Comparison of ENCODE assay signal across 8 mouse cellular contexts in genomic region chr2:155673546-155673945, GRCm38 (mm10). TPM values are rescaled to one million over a fixed set of nuclear protein-coding genes. Genes with fewer than 3 reads are reported as not detected.
DNase-seq lines count a peak whose midpoint lies in the region; ATAC-seq and TF ChIP-seq lines count a peak whose summit lies in the region.

No protein-coding gene starts in this region.

- H3K4me2 ChIP-seq in neural tube, embryonic 15.5 days = no peak overlapping the region
- no peak overlapping the region for H3K4me2 ChIP-seq in lung, embryonic 14.5 days

- 24% methylated on average over 2 of the region's 2 CpGs for WGBS in neural tube, embryonic 15.5 days
- WGBS in lung, embryonic 14.5 days = 32% methylated on average over 2 of the region's 2 CpGs
- 10% methylated on average over 2 of the region's 2 CpGs for WGBS in spleen, adult 2 months

- peak; percentile 60 for TF ChIP-seq CTCF in lung, embryonic 14.5 days (IDR thresholded peaks at IDR 0.05; ENCODE audit: low read depth)
- TF ChIP-seq CTCF in spleen, adult 2 months (IDR thresholded peaks at IDR 0.05; ENCODE audit: extremely low read depth, insufficient read depth, insufficient read length, insufficient replicate concordance) = peak; percentile 57; the same call in 1 of the 2 replicates

- H3K9ac ChIP-seq in neural tube, embryonic 15.5 days (replicated peaks) = no peak overlapping the region
- H3K9ac ChIP-seq in lung, embryonic 14.5 days = no peak overlapping the region

- no peaks in the 10 kb centered on the region for H3K27me3 ChIP-seq in neural tube, embryonic 15.5 days (replicated peaks)
- H3K27me3 ChIP-seq in lung, embryonic 14.5 days (ENCODE audit: insufficient read depth, low read length) = no peaks in the 10 kb centered on the region
- H3K27me3 ChIP-seq in spleen, adult 2 months (ENCODE audit: control insufficient read depth, insufficient read depth, low read length) = no peaks in the 10 kb centered on the region

- H3K27ac ChIP-seq in neural tube, embryonic 15.5 days (replicated peaks) = no peak overlapping the region
- H3K27ac ChIP-seq in lung, embryonic 14.5 days (ENCODE audit: low read depth) = no peak overlapping the region
- H3K27ac ChIP-seq in spleen, adult 2 months (ENCODE audit: insufficient read depth, low read length) = no peak overlapping the region

- peaks cover 24% of the 10 kb centered on the region for H3K36me3 ChIP-seq in neural tube, embryonic 15.5 days
- H3K36me3 ChIP-seq in lung, embryonic 14.5 days (ENCODE audit: insufficient read depth) = peaks cover 33% of the 10 kb centered on the region
- peaks cover 19% of the 10 kb centered on the region for H3K36me3 ChIP-seq in spleen, adult 2 months (ENCODE audit: control insufficient read depth, insufficient read depth, low read length)

- no peak for ATAC-seq in cerebellum, adult (ENCODE audit: insufficient number of reproducible peaks, low FRiP score, low TSS enrichment)
- no peak for ATAC-seq in neural tube, embryonic 15.5 days (ENCODE audit: low FRiP score)
- no peak for ATAC-seq in lung, embryonic 14.5 days (ENCODE audit: insufficient read depth)

- H3K4me1 ChIP-seq in neural tube, embryonic 15.5 days = peaks cover 14% of the 10 kb centered on the region
- H3K4me1 ChIP-seq in lung, embryonic 14.5 days (ENCODE audit: insufficient read depth) = no peaks in the 10 kb centered on the region
- peaks cover 3% of the 10 kb centered on the region; the same call in 1 of the 2 replicates for H3K4me1 ChIP-seq in spleen, adult 2 months (ENCODE audit: control insufficient read depth, insufficient read depth, insufficient read length)

- peak; percentile 71 to 76 for DNase-seq in cerebellum, adult 18-20 months
- DNase-seq in neural tube, embryonic 10.5 days (ENCODE audit: extremely low spot score, low spot score) = peak; percentile 32
- DNase-seq in cerebellum, postnatal 10 days = peak; percentile 81 to 82
- DNase-seq in heart, postnatal 4 days = peak; percentile 76
- peak; percentile 80 for DNase-seq in lung, embryonic 14.5 days
- DNase-seq in spleen, adult 2 months (ENCODE audit: low read depth in 1 of 2, low spot score in 2 of 2) = peak; percentile 58 to 71

- no peak for TF ChIP-seq POLR2A in spleen, adult 2 months (IDR thresholded peaks at IDR 0.05; ENCODE audit: low read depth, low read length)

- no peak overlapping the region for H3K4me3 ChIP-seq in neural tube, embryonic 15.5 days (replicated peaks)
- H3K4me3 ChIP-seq in lung, embryonic 14.5 days (ENCODE audit: low read depth, low read length) = no peak overlapping the region
- H3K4me3 ChIP-seq in spleen, adult 2 months (ENCODE audit: extremely low read depth, insufficient read depth, insufficient read length) = no peak overlapping the region

- H3K9me3 ChIP-seq in neural tube, embryonic 15.5 days (replicated peaks) = no peaks in the 10 kb centered on the region
- no peaks in the 10 kb centered on the region for H3K9me3 ChIP-seq in lung, embryonic 14.5 days (ENCODE audit: low read depth, low read length)

RNA-seq across cellular contexts. Expression of gene Trpc4ap, which starts 18.6 kb away (rescaled TPM):
- 153 and 157 TPM in 2 replicates for polyA plus RNA-seq in neural tube, embryonic 15.5 days (2015; fragmentation: Nextera tagmentation; extraction: Ambion mirVana)
- 10 to 100 TPM; 81.3 to 82.1 TPM for total RNA-seq in heart, postnatal 4 days (2021)
- 129 and 132 TPM in 2 replicates for polyA plus RNA-seq in lung, embryonic 14.5 days (2014; fragmentation: Nextera tagmentation; extraction: Ambion mirVana)
- 144 and 162 TPM in 2 replicates for polyA plus RNA-seq in spleen, adult 2 months (2012; rRNA removed)

RNA-seq across cellular contexts. Expression of gene Edem2, which starts 55.7 kb away (rescaled TPM):
- polyA plus RNA-seq in neural tube, embryonic 15.5 days (2015; fragmentation: Nextera tagmentation; extraction: Ambion mirVana) = 40.1 and 43.4 TPM in 2 replicates
- 1 to 10 TPM; 9.3 to 9.7 TPM for total RNA-seq in heart, postnatal 4 days (2021)
- polyA plus RNA-seq in lung, embryonic 14.5 days (2014; fragmentation: Nextera tagmentation; extraction: Ambion mirVana) = 35.6 and 35.7 TPM in 2 replicates
- 65.0 and 70.8 TPM in 2 replicates for polyA plus RNA-seq in spleen, adult 2 months (2012; rRNA removed)
